Mouse (Mus musculus): ENCODE data around the gene Fbxl5.
A peak's percentile ranks its signal among the peaks of the same experiment; 100 is the strongest.

Gene Fbxl5

DNA sequence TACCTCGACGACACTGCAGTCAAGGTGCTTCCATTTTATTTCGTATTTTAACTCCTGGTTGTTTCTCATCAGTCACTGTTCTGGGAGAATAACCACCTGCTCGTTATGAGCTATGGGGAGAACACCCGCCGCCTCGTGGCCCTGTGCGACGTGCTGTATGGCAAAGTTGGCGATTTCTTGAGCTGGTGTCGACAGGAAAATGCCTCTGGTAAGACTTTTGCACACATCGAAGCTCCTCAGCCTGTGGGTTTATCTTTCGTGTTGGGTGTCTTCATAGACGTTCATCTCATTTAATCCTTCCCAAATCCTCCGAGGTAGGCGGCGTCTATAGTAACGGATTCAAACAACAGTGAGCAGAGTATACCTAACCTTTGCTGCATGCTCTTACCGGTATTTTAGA, at the start of gene Fbxl5:
TSS of gene Fbxl5 (minus strand) at position 101 of the 400 bp plus-strand sequence.
- DNase-seq: no peak

DNA sequence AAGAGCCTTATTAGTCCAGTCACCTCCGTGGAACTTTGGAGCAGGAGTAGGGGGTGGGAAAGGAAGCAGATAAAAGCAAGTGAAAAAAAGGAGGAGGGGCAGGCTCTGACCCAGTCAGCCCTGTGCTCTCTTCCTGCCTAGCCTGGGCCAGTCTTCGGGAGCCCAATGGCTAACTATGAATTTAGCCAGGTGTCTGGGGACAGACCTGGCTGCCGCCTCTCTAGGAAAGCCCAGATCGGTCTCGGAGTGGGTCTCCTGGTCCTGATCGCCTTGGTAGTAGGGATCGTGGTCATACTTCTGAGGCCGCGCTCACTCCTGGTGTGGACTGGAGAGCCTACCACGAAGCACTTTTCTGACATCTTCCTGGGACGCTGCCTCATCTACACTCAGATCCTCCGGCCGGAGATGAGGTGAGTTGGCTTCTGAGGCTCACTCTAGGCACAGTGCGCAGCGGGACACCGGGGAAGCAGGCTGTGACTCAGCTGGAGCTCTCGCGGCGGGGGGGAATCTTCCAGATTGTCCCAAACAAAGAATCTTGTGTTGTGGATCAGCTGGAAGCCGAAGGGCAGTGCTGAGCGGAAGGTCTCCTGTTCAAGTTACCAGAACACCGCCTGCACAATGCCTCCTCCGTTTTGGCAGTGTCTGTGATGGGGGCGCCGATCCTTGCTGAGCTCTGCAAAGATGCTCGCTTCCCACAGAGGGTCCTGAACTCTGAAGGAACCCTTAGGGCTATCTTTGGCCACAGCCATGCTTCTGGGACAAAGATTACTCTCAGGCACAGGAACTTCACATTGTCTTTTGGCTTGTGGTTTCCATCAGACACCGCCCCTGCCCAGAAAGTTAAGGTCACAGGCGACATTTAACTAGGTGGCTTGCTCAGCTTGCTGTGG, 47.5 kb upstream of the Fbxl5 start:
- DNase-seq: peak; percentile 51 to 62

DNA sequence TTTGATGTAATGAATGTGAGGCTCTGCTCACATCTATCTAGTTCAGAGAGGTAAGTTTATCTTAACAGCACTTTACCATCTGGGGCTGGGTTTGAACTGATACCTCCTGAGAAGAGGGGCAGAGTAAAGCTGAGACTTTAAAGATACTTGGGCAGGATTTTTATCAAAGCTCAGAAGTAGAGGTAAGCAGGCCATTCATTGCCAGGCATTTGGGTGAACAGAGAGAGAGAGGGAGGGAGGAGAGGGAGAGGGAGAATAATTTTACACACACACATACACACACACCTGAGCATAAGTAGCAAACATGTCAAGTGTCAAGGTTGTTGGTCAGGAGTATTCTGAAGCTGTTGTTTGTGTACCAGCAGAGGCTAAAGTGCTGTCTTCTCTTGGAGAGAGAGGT, 46.8 kb upstream of the Fbxl5 start, which contains the start of gene Cd38:
TSS of gene Cd38 (plus strand) at position 301 of the 400 bp plus-strand sequence.
- no peak for DNase-seq

DNA sequence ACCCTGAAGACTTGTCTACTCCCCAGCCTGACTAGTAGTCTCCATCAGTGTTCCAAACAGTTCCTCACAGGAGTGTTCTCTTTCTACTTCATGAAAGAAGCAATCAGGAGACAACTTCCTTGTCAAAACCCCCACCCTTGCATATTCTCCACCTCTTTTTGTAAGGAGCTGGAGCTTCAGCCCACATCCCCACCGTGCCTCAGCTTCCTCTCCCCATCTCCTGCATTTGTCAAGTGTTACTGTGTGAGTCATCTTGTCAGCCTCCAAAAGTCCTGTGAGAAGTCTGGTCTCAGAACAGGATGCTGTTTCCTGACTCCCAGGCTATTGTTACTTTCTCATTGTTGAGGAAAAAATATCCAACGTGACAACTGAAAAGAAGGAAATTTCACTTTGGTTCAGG, 43.9 kb upstream of the Fbxl5 start:
- no peak for DNase-seq

DNA sequence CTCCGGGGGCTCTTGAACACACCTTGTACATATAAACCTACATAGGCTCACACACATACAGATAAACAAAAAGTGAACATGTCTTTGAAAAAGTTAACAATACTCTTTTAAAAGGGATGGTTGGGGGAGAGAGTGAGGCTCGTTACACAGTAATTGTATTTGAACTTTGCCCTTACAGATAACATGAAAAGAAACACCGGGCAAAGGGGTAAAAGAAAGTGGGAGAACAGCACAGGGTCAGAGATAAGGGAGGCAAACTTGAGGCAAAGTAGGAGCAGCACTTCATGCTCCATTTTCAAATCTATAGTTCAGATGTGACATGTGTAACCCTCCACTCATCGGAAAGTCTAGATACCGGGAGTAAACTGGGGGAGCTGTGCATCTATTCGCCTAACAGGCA, 42.2 kb upstream of the Fbxl5 start:
- no peak for DNase-seq

DNA sequence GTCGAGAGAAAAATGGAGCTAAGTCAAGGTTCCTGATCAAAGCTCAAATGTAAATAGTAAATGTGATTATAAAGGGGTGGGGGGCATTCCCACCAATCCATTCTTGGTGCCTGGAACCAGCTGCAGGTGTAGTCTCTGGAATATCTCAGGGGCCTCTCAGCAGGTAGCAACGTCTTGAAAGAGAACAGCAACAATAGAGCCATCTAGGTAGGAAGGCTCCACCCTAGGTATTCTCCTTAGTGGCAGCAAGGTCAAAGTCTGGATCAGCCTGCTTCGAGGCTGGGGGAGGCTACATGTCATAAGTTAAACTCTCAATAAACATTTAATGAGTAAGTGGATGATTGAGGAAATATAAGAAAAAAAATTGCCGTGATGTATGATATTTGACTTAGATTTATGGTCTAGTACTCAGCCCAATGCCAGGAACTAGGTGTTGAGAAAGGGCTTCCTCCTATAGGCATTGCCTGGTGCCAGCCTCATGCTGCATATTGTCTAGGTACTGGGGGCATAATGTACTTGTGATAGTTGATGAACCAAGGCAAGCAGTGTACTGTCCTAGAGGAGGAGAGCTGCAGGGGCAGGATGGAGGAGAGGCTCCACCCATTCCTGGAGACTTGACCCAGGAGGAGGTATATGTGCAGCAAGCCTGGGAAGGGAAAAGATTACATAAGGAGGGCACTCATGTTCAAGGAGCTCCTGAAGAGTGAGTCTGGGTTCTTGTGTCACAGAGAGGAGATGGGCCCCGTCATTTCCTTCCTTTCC, 39.4 kb upstream of the Fbxl5 start:
- DNase-seq: no peak

DNA sequence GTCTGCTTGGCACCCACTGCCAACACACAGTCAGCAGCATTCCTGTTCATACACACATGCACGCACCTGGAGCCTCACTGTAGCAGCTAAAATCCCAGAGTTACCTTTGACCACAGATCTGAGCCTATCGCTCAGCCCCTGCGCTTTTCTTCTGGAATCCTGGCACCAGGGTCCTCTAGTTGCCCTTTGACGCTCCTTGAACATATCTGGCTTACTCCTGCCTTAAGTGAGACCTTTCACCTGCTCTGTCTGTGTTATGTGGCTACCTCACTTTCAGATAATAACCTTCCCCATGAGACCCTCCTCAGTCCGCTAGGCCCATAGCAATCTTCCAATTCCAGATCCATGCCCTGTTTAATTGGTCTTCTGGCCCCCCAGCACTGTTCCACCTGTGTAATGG, 38.7 kb upstream of the Fbxl5 start:
- no peak for DNase-seq

DNA sequence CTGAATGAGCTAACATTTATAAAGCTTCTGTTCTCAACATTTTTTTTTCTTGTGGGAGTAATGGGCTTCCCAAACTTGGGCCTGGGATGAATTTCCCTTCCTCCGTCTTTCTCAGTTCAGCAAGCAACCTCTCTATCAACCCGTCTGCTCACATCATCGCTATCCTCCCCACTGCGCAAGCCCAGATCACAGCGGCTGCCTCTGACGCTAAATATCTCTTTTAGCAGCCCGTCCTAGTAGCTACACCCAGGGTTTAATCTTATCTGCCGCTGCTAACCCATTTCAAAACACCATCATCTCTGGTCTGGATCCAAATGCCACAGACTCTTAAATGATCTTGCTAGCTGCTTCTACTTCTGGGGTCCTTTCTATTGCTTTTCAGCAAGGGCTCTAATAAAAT, 38.2 kb upstream of the Fbxl5 start:
- DNase-seq: no peak

DNA sequence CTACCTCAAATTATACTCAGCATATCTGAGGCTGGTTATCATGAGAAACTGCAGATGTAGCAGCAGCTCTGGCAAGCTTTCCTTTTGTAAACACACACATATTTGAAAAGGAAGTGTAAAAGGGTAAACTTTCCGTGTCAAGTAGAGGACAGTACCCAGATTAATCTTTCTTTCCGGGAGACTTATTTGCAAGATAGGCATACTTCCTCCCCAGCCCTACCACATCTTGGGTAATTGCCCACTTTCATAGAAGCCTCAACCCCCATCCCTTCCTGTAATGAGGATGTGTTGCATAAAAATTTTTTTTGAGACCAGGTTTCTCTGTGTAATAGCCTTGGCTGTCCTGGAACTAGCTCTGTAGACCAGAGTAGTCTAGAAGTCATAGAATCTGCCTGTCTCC, 34.3 kb upstream of the Fbxl5 start:
- no peak for DNase-seq

DNA sequence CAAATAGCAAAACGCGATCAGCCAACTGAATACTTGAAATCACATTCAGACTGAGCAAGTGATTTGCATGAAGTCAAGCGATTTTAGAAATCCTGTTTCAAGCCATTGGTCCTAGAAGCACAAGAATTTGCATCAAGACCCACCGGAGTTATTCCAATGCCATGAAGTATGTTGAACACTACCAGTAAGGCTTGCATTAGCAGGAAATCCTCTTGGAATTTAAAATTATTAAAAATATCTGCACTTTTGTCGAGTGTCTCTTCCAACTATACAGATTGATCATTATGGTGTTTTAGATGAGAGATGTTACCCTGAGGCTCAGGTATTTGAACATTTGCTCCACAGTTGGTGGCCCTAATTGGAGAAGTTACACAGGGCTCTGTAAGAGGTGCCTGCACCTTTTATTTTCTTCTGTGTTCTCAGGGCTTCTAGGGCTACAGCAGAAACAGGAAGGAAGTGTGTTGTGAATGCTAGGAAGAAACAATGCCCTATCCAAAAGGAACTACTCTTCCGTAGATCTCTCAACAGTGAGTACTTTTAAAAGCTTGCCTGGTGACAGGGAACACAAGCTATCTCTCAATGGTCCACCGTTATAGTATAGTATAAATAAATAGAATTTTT, 32.5 kb upstream of the Fbxl5 start:
- no peak for DNase-seq

DNA sequence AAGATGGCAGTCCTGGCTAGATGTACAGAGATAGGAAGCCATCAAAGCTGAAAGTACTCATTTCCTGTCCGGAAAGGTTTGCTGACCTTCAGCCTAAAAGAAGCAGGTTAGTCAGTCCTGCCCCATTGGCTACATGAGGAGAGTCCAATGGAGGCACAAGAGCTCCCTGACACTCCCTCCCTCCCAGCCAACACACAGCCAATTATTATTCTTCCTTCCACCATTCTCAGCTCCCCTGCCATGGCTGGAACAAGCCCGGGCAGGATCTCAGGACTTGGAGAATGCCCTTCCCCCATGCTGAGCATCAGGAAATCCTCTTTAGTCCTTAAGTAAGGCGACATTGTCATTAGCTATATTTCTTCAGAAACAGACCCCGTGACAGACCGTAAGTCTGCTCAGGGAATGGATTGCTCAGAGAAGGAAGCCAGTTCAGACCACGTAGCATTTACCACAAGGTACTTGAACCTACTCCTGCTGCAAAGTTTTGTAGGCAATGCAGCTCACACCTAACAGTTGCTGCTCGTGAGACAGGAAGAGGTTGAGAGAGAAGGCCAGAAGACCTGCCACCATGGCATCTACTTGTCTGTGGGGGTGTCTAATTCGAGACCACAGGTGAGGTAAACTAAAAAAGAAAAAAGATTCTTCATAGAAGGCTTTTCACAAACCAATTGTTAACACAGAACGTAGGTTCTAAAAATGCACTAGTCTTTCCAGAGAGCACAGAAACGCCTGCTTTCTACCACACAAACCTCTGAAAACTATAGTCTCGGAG, 31.8 kb upstream of the Fbxl5 start:
- DNase-seq: no peak

DNA sequence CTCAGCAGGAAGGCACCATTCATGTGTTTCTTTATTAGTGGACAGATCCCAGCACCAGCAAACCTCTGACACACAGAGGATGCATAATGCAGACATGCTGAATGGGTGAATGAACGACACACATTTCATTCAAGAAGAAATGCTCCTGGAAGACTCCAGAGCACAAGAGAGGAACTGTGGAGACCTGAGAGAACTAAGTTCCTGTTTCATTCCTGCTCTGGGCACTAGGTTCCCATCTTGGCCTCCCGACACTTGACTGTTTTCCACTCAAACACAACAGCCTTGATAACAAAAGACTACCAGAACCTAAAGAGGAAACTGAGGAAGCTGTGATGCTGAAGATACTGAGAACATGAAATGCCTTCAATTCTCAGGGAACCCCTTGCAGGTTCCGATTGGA, 26.8 kb upstream of the Fbxl5 start:
- no peak for DNase-seq

DNA sequence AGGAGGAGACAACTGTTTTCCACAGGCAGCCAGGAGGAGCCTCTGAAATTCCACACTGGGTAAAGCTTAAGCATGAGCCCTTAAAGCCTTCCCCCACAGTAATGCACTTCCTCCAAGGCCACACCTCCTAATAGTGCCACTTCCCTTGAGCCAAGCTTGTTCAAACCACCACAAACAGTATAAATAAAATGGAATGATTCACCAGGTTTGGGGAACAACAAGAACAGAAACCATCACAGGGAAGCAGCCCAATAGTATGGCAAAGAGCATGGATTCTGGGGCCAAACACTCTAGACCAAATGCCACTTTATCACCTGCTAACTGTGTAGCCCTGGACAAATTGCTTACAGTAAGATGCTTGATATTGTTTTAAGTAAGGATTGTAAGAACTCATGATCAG, 26.1 kb upstream of the Fbxl5 start:
- no peak for DNase-seq

DNA sequence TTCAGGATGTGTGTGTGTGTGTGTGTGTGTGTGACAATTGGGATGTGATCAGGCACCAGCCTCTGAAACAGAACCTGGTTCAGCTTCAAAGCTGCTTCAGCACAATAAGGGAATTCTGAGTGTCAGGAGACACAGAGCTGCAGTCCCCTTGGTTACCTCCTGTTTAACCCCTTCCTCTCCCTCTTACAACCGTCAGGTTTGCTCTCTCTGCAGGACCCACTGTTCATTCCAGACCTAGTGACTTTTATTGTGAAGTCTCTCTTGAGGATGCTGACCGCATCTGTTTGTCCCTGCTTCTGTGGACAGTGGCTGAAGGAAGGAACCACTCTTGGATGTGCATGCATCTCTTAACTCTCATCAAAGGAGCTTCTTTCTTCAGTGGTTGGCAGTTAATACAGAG, 24.8 kb upstream of the Fbxl5 start:
- DNase-seq: peak in 1 of 2 experiments; percentile 3

DNA sequence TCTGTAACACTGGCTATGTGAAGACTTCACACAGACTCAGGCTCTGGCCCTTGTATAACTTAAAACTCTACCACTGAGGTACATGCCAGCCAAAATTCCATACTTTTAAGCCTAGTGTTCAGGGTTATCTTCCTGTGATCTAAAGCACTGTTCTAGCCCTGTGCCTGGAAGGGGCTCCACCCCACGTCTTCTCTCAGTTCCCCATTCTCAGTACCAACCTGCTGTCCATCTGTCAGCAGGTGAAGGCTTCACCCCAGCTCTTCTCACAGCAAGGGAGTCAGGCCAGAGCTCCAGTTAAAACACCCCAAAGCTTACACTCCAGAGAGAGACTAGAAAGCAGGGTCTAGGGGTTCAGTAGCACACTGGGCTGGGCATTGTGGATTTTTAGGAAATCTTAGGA, 24.2 kb upstream of the Fbxl5 start:
- no peak for DNase-seq

DNA sequence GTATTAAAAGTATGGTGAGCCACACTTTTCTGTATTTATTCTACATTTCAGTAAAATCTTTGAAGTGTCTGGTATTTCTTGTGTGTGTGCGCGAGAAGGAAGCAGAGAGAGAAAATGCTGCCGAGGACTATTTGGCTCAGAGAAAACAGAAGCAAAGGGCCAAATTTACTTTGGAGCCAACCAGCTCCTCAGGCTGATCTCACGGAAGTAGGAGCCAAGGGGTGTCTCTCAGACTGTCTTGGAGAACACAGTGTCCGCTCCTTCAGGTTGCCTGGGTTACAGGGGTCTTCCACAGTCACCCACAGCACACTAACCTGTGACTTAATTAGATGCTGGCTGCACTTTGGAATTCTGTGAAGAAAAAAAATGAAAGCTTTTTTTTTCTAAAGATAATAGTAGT, 23.6 kb upstream of the Fbxl5 start:
- peak; percentile 9 to 11 for DNase-seq

DNA sequence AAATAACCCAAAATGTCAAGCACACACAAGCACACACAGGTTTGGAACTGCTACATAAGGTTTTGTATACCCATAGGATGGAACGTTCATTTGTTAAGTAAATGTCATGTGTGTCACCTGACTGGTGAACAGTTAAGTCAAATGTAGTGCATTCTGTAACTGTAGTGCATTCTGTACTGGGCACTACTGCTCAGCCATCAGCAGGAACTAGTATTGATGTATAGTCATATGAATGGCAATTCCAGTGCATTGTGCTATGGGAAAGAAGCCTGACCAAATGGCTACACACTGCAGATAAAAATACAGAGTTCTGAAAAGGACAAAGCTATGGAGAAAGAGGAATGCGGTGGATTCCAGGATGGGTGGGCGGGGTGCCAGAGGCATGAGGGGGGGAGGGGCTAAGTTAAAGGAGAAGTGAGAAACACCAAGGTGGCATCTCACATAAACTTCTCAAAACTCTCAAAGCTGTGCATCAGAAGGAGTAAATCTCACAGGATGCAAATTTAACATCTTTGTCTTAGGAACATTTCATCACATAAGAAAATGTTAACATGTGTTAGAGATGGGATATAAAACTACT, 21.2 kb upstream of the Fbxl5 start:
- DNase-seq: peak; percentile 9 to 15

DNA sequence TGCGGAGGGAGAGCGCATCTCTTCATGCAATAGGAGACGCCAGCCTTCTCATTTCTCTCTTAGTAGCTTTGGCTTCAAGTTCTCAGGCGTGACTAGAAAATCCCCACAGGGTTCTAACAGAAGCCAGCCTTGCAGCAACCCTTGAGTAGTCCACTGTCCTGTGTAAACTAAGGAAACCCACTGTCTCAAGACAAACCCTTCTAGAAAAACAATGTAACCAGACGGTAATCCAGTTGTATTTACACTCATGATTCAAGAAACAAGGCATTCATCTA, 20.5 kb upstream of the Fbxl5 start:
- DNase-seq: peak in 1 of 2 experiments; percentile 7

DNA sequence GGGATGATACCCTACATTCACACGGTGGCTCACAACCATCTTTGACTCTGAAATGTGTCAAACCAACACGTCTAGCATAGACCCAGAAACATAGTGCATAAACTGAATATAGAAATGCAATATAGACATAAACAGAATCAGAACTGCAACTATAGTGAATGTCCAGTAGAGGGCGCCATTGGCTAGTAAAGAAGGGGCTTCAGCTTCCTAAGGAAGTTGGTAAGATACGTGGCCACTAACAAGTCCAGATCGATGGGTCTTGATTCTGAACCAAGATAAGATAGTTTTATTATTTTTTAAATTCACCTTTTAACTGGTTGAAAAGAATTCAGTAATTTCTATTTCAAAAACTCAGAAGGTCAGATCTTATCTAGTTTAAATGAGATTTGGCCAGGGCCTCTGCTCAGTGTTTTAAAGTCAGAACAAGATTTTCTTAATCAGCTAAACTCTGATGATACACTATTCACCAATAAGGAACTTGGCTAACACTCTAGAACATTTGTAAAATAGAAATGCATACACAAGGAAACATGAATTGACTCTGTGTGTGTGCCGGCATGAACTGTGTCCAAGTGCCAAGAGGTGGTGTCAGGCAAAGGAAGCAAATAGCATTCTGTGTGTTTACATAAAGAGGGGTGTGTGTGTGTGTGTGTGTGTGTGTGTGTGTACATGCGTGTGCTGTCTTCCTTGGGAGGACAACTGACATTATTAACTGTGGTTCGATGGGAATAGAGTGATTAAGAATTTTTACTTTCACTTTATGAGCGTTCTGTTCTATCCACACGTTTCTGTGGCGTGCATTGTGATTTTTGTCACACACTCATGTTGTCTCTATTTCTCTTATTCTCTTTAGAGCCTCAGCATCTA, 19.9 kb upstream of the Fbxl5 start:
- DNase-seq: peak; percentile 71 to 83

DNA sequence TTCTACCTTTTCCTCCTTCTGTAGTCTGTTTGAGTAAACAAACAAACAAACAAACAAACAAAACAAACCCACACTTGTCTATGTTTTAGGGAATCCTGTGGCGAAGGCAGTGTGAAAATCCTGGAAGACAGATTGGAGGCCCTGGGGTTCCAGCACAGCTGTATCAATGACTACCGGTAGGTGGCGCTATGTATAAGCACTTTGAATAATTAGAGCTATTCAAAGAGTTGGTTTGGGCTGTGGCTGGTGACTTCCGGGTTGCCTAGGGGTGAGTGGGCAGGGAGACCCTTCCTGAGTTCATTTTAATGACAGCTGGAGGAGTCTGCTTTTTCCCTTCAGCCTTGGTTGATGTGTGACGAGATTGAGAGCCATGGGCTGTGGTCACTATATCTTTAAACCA, 15.9 kb upstream of the Fbxl5 start:
- DNase-seq: peak; percentile 70 to 80

DNA sequence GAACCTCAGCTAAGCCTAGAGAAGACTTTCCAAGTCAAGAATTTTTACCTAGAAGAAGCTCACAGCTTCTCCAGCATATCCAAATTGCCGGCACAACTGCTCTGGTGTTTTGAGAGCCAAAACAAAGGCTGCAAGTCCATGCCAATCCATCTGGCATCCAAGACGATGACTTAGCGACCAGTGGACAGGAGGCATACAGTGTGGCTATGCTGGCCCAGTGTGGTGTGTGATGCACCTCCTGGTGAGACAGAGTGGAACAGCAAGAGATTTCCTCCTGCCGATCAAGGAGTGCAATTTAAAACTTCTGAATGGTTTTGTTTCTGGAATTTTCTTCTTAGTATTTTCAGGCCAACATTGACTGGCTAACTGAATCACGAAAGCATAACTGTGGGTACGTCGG, 15.2 kb upstream of the Fbxl5 start:
- DNase-seq: peak; percentile 67 to 78

DNA sequence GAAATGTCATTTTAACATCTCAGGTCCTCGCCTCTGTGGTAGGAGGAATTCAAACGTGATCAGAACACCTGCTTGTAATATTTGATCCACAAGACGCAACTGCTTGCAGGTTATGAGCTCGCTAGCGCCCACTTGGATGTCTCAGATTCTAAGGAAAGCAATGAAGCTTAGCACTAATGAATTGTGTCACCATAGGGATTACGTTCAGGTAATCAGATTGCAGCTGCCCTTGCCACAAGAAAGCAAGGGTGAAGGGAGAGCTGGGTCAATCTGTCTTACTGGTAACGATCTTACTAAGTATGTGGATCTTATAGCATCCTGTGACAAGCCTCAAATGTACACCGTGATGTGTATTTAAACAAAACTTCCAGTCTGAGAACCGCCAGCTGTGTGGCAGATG, 5.9 kb upstream of the Fbxl5 start:
- DNase-seq: no peak
